Mouse (Mus musculus): ENCODE results near the gene Lef1. TPM values are rescaled to one million over a fixed set of nuclear protein-coding genes. Genes with fewer than 3 reads are reported as not detected.

Gene Lef1
- polyA plus RNA-seq, 1 experiment from 2014 or later, result 7.7 TPM

- Histone ChIP-seq H3K27ac (replicated peaks) (no peak overlapping the region), H3K4me1 (replicated peaks) (peaks cover 8% of the 10 kb centered on the region; the same call in 1 of the 2 replicates), H3K27me3 (no peaks in the 10 kb centered on the region), H3K9ac (no peak overlapping the region), H3K9me3 (no peaks in the 10 kb centered on the region), H3K4me3 (no peak overlapping the region), H3K36me3 (no peaks in the 10 kb centered on the region), H3K4me2 (no peak overlapping the region)
- no peak for ATAC-seq (ENCODE audit: low read depth)
- WGBS, result 90% methylated on average over 4 of the region's 4 CpGs
Observed at GRCm38 (mm10) chr3:131153896-131154295, 43.6 kb downstream of the Lef1 start.

GRCm38 (mm10) chr3:131154576-131154975 is 44.3 kb downstream of the Lef1 start:
- no peak overlapping the region for H3K27ac ChIP-seq (replicated peaks)
- H3K36me3 ChIP-seq, result no peaks in the 10 kb centered on the region
- no peak overlapping the region for H3K9ac ChIP-seq
- no peaks in the 10 kb centered on the region for H3K9me3 ChIP-seq
- WGBS, result 88% methylated on average over 9 of the region's 9 CpGs
- H3K27me3 ChIP-seq, result no peaks in the 10 kb centered on the region
- H3K4me3 ChIP-seq, result no peak overlapping the region
- ATAC-seq (ENCODE audit: low read depth), result no peak
- peaks cover 13% of the 10 kb centered on the region; the same call in 1 of the 2 replicates for H3K4me1 ChIP-seq (replicated peaks)
- H3K4me2 ChIP-seq, result no peak overlapping the region

GRCm38 (mm10) chr3:131155066-131155465 is 44.8 kb downstream of the Lef1 start:
- no peaks in the 10 kb centered on the region for H3K36me3 ChIP-seq
- WGBS, result 87% methylated on average over 7 of the region's 7 CpGs
- no peak overlapping the region for H3K4me2 ChIP-seq
- peaks cover 13% of the 10 kb centered on the region; the same call in 1 of the 2 replicates for H3K4me1 ChIP-seq (replicated peaks)
- no peak overlapping the region for H3K4me3 ChIP-seq
- H3K27ac ChIP-seq (replicated peaks), result no peak overlapping the region
- no peaks in the 10 kb centered on the region for H3K27me3 ChIP-seq
- H3K9me3 ChIP-seq, result no peaks in the 10 kb centered on the region
- H3K9ac ChIP-seq, result no peak overlapping the region
- no peak for ATAC-seq (ENCODE audit: low read depth)

GRCm38 (mm10) chr3:131155657-131156056 is 45.4 kb downstream of the Lef1 start:
- WGBS, result 22% methylated on average over 3 of the region's 3 CpGs
- no peak for ATAC-seq (ENCODE audit: low read depth)
- no peak overlapping the region for H3K4me3 ChIP-seq
- H3K27me3 ChIP-seq, result no peaks in the 10 kb centered on the region
- H3K9me3 ChIP-seq, result no peaks in the 10 kb centered on the region
- no peak overlapping the region for H3K4me2 ChIP-seq
- no peak overlapping the region for H3K9ac ChIP-seq
- H3K27ac ChIP-seq (replicated peaks), result no peak overlapping the region
- no peaks in the 10 kb centered on the region for H3K36me3 ChIP-seq
- peaks cover 13% of the 10 kb centered on the region; the same call in 1 of the 2 replicates for H3K4me1 ChIP-seq (replicated peaks)

- Histone ChIP-seq H3K4me1 (replicated peaks) (peaks cover 13% of the 10 kb centered on the region; the same call in 1 of the 2 replicates), H3K36me3 (no peaks in the 10 kb centered on the region), H3K27ac (replicated peaks) (no peak overlapping the region), H3K4me3 (no peak overlapping the region), H3K9ac (no peak overlapping the region), H3K9me3 (no peaks in the 10 kb centered on the region), H3K4me2 (no peak overlapping the region), H3K27me3 (no peaks in the 10 kb centered on the region)
- no peak for ATAC-seq (ENCODE audit: low read depth)
- WGBS, result 61% methylated on average over 11 of the region's 11 CpGs
Observed at GRCm38 (mm10) chr3:131156377-131156776, 46.1 kb downstream of the Lef1 start.

- no peak overlapping the region for H3K27ac ChIP-seq (replicated peaks)
Observed at GRCm38 (mm10) chr3:131157471-131157870, 47.2 kb downstream of the Lef1 start.

GRCm38 (mm10) chr3:131159204-131159760 is 49.0 kb downstream of the Lef1 start:
- Histone ChIP-seq H3K4me1 (replicated peaks) (peaks cover 13% of the 10 kb centered on the region; the same call in 1 of the 2 replicates), H3K27me3 (no peaks in the 10 kb centered on the region), H3K36me3 (no peaks in the 10 kb centered on the region), H3K4me2 (no peak overlapping the region), H3K9me3 (no peaks in the 10 kb centered on the region), H3K27ac (replicated peaks) (no peak overlapping the region), H3K4me3 (no peak overlapping the region), H3K9ac (no peak overlapping the region)
- ATAC-seq (ENCODE audit: low read depth), result no peak
- whole genome bisulfite sequencing, result 29% methylated on average over 12 of the region's 12 CpGs

More at GRCm38 (mm10) chr3:131157471-131157870, 47.2 kb downstream of the Lef1 start:
- Histone ChIP-seq H3K4me1 (replicated peaks) (peaks cover 13% of the 10 kb centered on the region; the same call in 1 of the 2 replicates), H3K9me3 (no peaks in the 10 kb centered on the region), H3K9ac (no peak overlapping the region), H3K4me3 (no peak overlapping the region), H3K36me3 (no peaks in the 10 kb centered on the region), H3K27me3 (no peaks in the 10 kb centered on the region), H3K4me2 (no peak overlapping the region; the same call in 1 of the 2 replicates)
- no peak for ATAC-seq (ENCODE audit: low read depth)
- WGBS, result 53% methylated on average over 7 of the region's 7 CpGs

- peaks cover 13% of the 10 kb centered on the region; the same call in 1 of the 2 replicates for H3K4me1 ChIP-seq (replicated peaks)
- no peak overlapping the region for H3K4me3 ChIP-seq
Observed at GRCm38 (mm10) chr3:131159881-131160615, 49.8 kb downstream of the Lef1 start.

GRCm38 (mm10) chr3:131160921-131161320 is 50.6 kb downstream of the Lef1 start:
- H3K27me3 ChIP-seq, result no peaks in the 10 kb centered on the region
- no peaks in the 10 kb centered on the region for H3K36me3 ChIP-seq
- no peak overlapping the region for H3K9ac ChIP-seq
- H3K4me3 ChIP-seq, result no peak overlapping the region
- 80% methylated on average over 7 of the region's 7 CpGs for WGBS
- no peak for ATAC-seq (ENCODE audit: low read depth)
- H3K4me2 ChIP-seq, result no peak overlapping the region
- no peaks in the 10 kb centered on the region for H3K9me3 ChIP-seq
- peaks cover 13% of the 10 kb centered on the region; the same call in 1 of the 2 replicates for H3K4me1 ChIP-seq (replicated peaks)
- H3K27ac ChIP-seq (replicated peaks), result no peak overlapping the region

More at GRCm38 (mm10) chr3:131159881-131160615, 49.8 kb downstream of the Lef1 start:
- no peak overlapping the region for H3K9ac ChIP-seq
- H3K4me2 ChIP-seq, result no peak overlapping the region
- H3K27me3 ChIP-seq, result no peaks in the 10 kb centered on the region
- ATAC-seq (ENCODE audit: low read depth), result no peak
- no peaks in the 10 kb centered on the region for H3K9me3 ChIP-seq
- H3K36me3 ChIP-seq, result no peaks in the 10 kb centered on the region
- no peak overlapping the region for H3K27ac ChIP-seq (replicated peaks)
- 69% methylated on average over 14 of the region's 14 CpGs for WGBS

GRCm38 (mm10) chr3:131167731-131168130 is 57.5 kb downstream of the Lef1 start:
- Histone ChIP-seq H3K27me3 (no peaks in the 10 kb centered on the region), H3K9ac (no peak overlapping the region), H3K27ac (replicated peaks) (no peak overlapping the region), H3K4me2 (no peak overlapping the region), H3K4me1 (replicated peaks) (0 out of 2 replicates have a peak, but pooled peaks cover 3% of the 10 kb centered on the region), H3K9me3 (no peaks in the 10 kb centered on the region), H3K4me3 (no peak overlapping the region), H3K36me3 (no peaks in the 10 kb centered on the region)
- no peak for ATAC-seq (ENCODE audit: low read depth)
- 95% methylated on average over 4 of the region's 4 CpGs for WGBS

- ATAC-seq (ENCODE audit: low read depth), result no peak
- no peak overlapping the region for H3K4me3 ChIP-seq
- H3K4me2 ChIP-seq, result no peak overlapping the region
- no peaks in the 10 kb centered on the region for H3K36me3 ChIP-seq
- WGBS, result 92% methylated on average over 6 of the region's 6 CpGs
- no peaks in the 10 kb centered on the region for H3K9me3 ChIP-seq
- H3K27ac ChIP-seq (replicated peaks), result no peak overlapping the region
- no peak overlapping the region for H3K9ac ChIP-seq
- H3K27me3 ChIP-seq, result no peaks in the 10 kb centered on the region
- 0 out of 2 replicates have a peak, but pooled peaks cover 3% of the 10 kb centered on the region for H3K4me1 ChIP-seq (replicated peaks)
Observed at GRCm38 (mm10) chr3:131169161-131169560, 58.9 kb downstream of the Lef1 start.

- ATAC-seq (ENCODE audit: low read depth), result no peak
- Histone ChIP-seq H3K4me2 (no peak overlapping the region), H3K4me3 (no peak overlapping the region), H3K36me3 (no peaks in the 10 kb centered on the region), H3K4me1 (replicated peaks) (0 out of 2 replicates have a peak, but pooled peaks cover 3% of the 10 kb centered on the region), H3K27me3 (no peaks in the 10 kb centered on the region), H3K9ac (no peak overlapping the region), H3K27ac (replicated peaks) (no peak overlapping the region), H3K9me3 (no peaks in the 10 kb centered on the region)
- 88% methylated on average over 6 of the region's 6 CpGs for WGBS
Observed at GRCm38 (mm10) chr3:131170099-131170643, 59.9 kb downstream of the Lef1 start.

Measured in neural tube, embryonic 13.5 days (tissue).